Mouse (Mus musculus): Measurements from ENCODE around the gene Rnf8.
A peak's percentile ranks its signal among the peaks of the same experiment; 100 is the strongest.

The Rnf8 gene

GRCm38 (mm10) chr17:29627285-29627684 is 12.7 kb downstream of the Rnf8 start:
- DNase-seq (ENCODE audit: low read depth, low spot score): no peak

GRCm38 (mm10) chr17:29628946-29629345 is 14.4 kb downstream of the Rnf8 start:
- no peak for DNase-seq (ENCODE audit: low read depth, low spot score)

- peak; percentile 81 for DNase-seq (ENCODE audit: low read depth, low spot score)
Observed at GRCm38 (mm10) chr17:29629620-29630019, 15.0 kb downstream of the Rnf8 start.

- peak; percentile 77 for DNase-seq (ENCODE audit: low read depth, low spot score)
Observed at GRCm38 (mm10) chr17:29632312-29632711, 17.7 kb downstream of the Rnf8 start.

GRCm38 (mm10) chr17:29635492-29635891 is 20.9 kb downstream of the Rnf8 start:
- DNase-seq (ENCODE audit: low read depth, low spot score): no peak

GRCm38 (mm10) chr17:29636118-29636517 is 21.5 kb downstream of the Rnf8 start:
- DNase-seq (ENCODE audit: low read depth, low spot score): peak; percentile 63

GRCm38 (mm10) chr17:29637377-29637776 is 22.8 kb downstream of the Rnf8 start:
- no peak for DNase-seq (ENCODE audit: low read depth, low spot score)

- DNase-seq (ENCODE audit: low read depth, low spot score): peak; percentile 73
Observed at GRCm38 (mm10) chr17:29637895-29638294, 23.3 kb downstream of the Rnf8 start.

GRCm38 (mm10) chr17:29640971-29641370 is 26.4 kb downstream of the Rnf8 start:
- peak; percentile 45 for DNase-seq (ENCODE audit: low read depth, low spot score)

GRCm38 (mm10) chr17:29642219-29642618 is 27.6 kb downstream of the Rnf8 start:
- no peak for DNase-seq (ENCODE audit: low read depth, low spot score)

GRCm38 (mm10) chr17:29658249-29658648 is 43.7 kb downstream of the Rnf8 start:
- DNase-seq (ENCODE audit: low read depth, low spot score): no peak

GRCm38 (mm10) chr17:29660076-29660761 is 45.6 kb downstream of the Rnf8 start, which contains the start of gene Cmtr1:
TSS of gene Cmtr1 (plus strand) at chr17:29660595.
- peak; percentile 96 for DNase-seq (ENCODE audit: low read depth, low spot score)

GRCm38 (mm10) chr17:29660762-29661391 is 46.3 kb downstream of the Rnf8 start:
- DNase-seq (ENCODE audit: low read depth, low spot score): no peak

GRCm38 (mm10) chr17:29662145-29662544 is 47.6 kb downstream of the Rnf8 start:
- no peak for DNase-seq (ENCODE audit: low read depth, low spot score)

- peak; percentile 66 for DNase-seq (ENCODE audit: low read depth, low spot score)
Observed at GRCm38 (mm10) chr17:29668051-29668986, 53.7 kb downstream of the Rnf8 start.

GRCm38 (mm10) chr17:29669030-29669429 is 54.4 kb downstream of the Rnf8 start:
- no peak for DNase-seq (ENCODE audit: low read depth, low spot score)

- DNase-seq (ENCODE audit: low read depth, low spot score): no peak
Observed at GRCm38 (mm10) chr17:29669936-29670335, 55.3 kb downstream of the Rnf8 start.

GRCm38 (mm10) chr17:29671021-29671420 is 56.4 kb downstream of the Rnf8 start:
- no peak for DNase-seq (ENCODE audit: low read depth, low spot score)

GRCm38 (mm10) chr17:29673325-29673724 is 58.7 kb downstream of the Rnf8 start:
- DNase-seq (ENCODE audit: low read depth, low spot score): no peak

GRCm38 (mm10) chr17:29678526-29678925 is 63.9 kb downstream of the Rnf8 start:
- DNase-seq (ENCODE audit: low read depth, low spot score): no peak

GRCm38 (mm10) chr17:29679038-29679767 is 64.6 kb downstream of the Rnf8 start:
- no peak for DNase-seq (ENCODE audit: low read depth, low spot score)

Data from ZHBTc4 (cell line).